Mouse (Mus musculus): Measurements from ENCODE around the gene Hjurp. TPM values are rescaled to one million over a fixed set of nuclear protein-coding genes. Genes with fewer than 3 reads are reported as not detected.

Hjurp gene
- polyA plus RNA-seq, 1 experiment from 2014 or later, result 107 TPM

DNA sequence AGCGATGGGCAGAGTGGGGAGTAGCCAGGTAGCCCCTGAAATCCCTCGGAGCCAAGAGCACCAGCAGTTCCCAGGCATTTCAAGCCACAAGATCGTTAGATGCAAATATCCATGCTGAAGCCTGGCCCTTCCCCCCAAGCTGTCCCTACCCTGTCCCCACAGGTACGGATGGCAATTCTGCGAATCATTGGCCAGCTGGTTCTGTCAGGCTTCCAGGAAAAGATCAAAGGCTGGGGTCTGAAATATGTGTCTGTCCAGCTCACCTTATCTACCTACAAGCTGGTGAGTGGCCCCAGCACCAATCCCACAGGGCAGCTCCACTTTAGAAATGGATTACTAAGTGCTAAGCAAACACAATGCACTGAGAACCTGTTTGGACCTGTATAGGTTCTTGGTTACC lies 40.1 kb downstream of the Hjurp start:
- no peak overlapping the region for H3K4me2 ChIP-seq (replicated peaks)
- H3K27ac ChIP-seq, result no peak overlapping the region
- H3K4me1 ChIP-seq (replicated peaks), result no peaks in the 10 kb centered on the region
- no peak for ATAC-seq
- WGBS, result 79% methylated on average over 5 of the region's 5 CpGs
- no peaks in the 10 kb centered on the region for H3K36me3 ChIP-seq
- no peak overlapping the region for H3K9ac ChIP-seq (replicated peaks)
- no peaks in the 10 kb centered on the region for H3K27me3 ChIP-seq
- no peak overlapping the region for H3K4me3 ChIP-seq (replicated peaks)
- peaks cover 95% of the 10 kb centered on the region for H3K9me3 ChIP-seq

DNA sequence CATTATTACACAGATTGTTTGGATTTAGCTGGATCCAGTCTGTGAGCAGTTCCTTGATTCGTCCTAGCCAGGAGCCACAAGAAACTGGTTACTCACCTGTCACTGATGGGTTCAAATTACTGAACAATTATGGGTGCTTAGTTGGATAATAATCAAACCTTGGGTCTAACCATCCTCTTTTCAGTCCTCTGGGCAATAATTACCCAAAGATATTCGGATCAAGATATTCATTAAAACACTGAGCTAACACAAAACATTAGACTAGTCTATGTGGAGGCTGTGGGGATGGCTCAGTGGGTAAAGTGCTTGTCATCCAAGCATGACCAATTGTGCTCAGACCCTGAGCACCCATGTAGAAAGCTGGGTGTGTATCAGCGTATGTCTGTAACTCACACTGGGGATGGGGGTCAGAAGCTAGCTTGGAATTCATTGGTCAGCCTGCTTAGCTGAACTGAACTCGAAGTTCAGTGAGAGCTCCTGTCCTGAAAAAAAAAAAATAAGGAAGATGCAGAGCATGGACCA lies 41.5 kb downstream of the Hjurp start:
- H3K27ac ChIP-seq, result no peak overlapping the region
- H3K9me3 ChIP-seq, result peaks cover 97% of the 10 kb centered on the region
- no peak overlapping the region for H3K4me3 ChIP-seq (replicated peaks)
- no peak overlapping the region for H3K4me2 ChIP-seq (replicated peaks)
- 61% methylated on average over 4 of the region's 4 CpGs for WGBS
- no peak for ATAC-seq
- no peaks in the 10 kb centered on the region for H3K27me3 ChIP-seq
- no peaks in the 10 kb centered on the region for H3K4me1 ChIP-seq (replicated peaks)
- H3K36me3 ChIP-seq, result no peaks in the 10 kb centered on the region
- no peak overlapping the region for H3K9ac ChIP-seq (replicated peaks)

DNA sequence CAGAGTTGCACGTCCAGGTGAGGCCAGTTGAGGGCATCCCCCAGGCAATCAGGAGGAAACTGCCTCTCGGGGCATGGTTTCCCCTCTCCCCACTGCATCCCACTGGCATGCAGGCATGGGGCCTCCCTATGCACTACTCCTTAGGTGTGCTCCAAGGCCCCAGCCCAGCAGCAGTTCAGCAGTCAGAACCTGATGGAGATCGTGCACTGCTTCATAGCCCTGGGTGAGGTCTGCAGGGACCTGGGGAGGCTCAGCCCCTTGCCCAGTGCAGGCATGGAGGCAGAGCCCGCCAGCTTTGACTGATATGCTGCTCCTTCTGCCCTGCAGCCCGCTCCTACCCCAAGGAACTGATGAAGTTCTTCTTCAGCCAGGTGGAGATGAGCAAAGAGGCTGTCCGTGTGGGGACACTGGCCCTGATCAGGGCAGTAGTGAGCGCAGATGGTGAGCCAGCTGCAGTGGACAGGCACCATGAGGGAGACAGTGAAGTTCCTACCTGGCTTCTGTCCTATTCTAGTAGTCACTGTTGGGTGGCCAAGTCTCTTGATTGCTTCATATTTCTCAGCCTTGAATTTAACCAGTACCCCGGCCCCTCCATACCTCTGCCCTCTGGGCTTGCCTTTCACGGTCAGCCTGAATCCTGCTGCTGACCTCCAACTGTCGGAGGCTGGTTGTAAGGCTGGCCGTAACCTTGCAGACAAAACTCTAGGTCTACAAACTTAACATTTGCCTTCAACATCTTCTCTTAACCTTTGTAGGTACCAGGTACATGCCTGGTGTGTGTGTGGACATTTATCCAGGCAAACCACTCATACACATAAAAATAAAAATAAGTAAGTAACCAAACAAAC lies 42.2 kb downstream of the Hjurp start:
- H3K36me3 ChIP-seq, result no peaks in the 10 kb centered on the region
- no peak overlapping the region for H3K4me3 ChIP-seq (replicated peaks)
- no peaks in the 10 kb centered on the region for H3K27me3 ChIP-seq
- H3K4me1 ChIP-seq (replicated peaks), result no peaks in the 10 kb centered on the region
- WGBS, result 65% methylated on average over 11 of the region's 11 CpGs
- ATAC-seq, result peak; percentile 31
- H3K9ac ChIP-seq (replicated peaks), result no peak overlapping the region
- H3K4me2 ChIP-seq (replicated peaks), result no peak overlapping the region
- no peak overlapping the region for H3K27ac ChIP-seq
- H3K9me3 ChIP-seq, result peaks cover 97% of the 10 kb centered on the region

DNA sequence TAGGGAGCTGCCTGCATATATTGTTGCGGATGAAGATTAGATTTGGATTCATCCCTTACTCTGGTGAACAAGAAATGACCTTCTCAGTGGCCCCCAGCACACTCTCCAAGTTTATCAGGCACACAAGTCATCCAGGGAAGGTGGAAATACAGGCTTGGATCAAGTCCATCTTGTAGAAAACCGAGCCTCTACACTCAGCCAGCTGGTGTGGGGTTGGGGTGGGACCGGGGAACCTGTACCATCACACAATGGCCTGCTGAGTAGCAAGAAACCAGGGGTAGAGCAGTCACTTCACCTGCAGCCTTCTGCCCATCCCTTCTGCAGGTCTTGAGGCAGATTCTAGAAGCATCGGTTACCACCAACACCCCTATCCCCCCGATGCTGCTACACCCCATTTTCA lies 42.8 kb downstream of the Hjurp start:
- Histone ChIP-seq H3K36me3 (no peaks in the 10 kb centered on the region), H3K9ac (replicated peaks) (no peak overlapping the region), H3K9me3 (peaks cover 97% of the 10 kb centered on the region), H3K27me3 (no peaks in the 10 kb centered on the region), H3K4me3 (replicated peaks) (no peak overlapping the region), H3K4me2 (replicated peaks) (no peak overlapping the region), H3K27ac (no peak overlapping the region), H3K4me1 (replicated peaks) (no peaks in the 10 kb centered on the region)
- no peak for ATAC-seq
- 43% methylated on average over 5 of the region's 5 CpGs for WGBS

DNA sequence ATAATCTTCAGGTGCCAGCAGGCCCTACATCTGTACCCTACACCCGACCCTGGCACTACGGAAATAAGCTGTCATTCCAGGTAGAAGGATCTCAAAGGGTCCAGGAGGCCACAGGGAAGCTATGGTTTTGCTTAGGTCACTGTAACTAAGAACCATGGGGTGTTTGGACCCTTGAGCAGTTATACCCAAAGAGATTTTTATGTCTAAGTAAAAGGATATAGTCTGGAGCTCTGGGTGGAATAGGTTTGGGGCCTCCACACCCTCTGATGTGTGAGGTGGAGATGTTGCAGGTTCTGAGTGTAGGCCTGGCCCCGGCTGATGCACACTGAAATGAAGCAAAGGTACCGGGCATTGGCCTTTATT lies 43.2 kb downstream of the Hjurp start:
- H3K27ac ChIP-seq, result no peak overlapping the region
- H3K4me2 ChIP-seq (replicated peaks), result no peak overlapping the region
- no peak overlapping the region for H3K4me3 ChIP-seq (replicated peaks)
- no peaks in the 10 kb centered on the region for H3K36me3 ChIP-seq
- H3K9ac ChIP-seq (replicated peaks), result no peak overlapping the region
- WGBS, result 62% methylated on average over 4 of the region's 4 CpGs
- H3K4me1 ChIP-seq (replicated peaks), result no peaks in the 10 kb centered on the region
- no peak for ATAC-seq
- peaks cover 97% of the 10 kb centered on the region for H3K9me3 ChIP-seq
- no peaks in the 10 kb centered on the region for H3K27me3 ChIP-seq

DNA sequence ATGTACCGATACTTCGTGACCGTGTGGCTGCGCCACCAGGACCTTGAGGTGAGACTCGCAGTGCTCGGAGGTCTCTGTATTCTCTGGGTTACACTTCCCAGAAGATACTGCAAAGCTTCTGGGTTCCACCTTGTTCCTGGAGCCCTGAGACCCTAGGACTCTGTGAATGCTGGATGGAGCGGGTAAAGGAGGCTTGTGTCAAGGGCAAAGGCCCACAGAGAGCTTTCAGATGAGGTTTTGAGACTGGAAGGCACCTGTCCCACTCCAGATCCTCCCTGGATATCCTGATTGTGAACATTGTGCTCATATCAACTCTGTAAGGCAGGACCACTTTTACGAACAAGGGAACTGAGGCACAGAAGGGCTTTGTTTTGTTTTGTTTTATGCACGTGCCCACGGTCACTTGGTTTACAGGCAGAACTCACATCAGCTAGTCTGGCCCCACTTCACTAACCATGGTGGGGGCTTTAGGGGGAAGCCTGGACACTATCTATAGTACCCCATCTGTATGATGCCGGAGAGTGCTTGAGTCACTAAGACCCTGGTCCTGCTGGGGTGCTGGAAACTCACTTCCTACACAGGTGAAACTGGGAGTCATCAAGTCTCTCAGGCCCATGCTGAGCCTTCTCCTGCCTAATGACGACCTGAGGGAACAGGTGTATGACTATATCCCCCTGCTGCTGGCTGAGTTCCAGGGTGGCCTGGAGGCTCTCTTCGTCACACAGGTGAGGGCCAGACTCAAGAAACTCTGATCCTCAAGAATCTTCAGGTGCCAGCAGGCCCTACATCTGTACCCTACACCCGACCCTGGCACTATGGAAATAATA lies 43.8 kb downstream of the Hjurp start:
- ATAC-seq, result no peak
- Histone ChIP-seq H3K4me3 (replicated peaks) (no peak overlapping the region), H3K4me1 (replicated peaks) (no peaks in the 10 kb centered on the region), H3K9me3 (peaks cover 97% of the 10 kb centered on the region), H3K27me3 (no peaks in the 10 kb centered on the region), H3K27ac (no peak overlapping the region), H3K4me2 (replicated peaks) (no peak overlapping the region), H3K36me3 (no peaks in the 10 kb centered on the region), H3K9ac (replicated peaks) (no peak overlapping the region)
- 68% methylated on average over 14 of the region's 14 CpGs for WGBS

DNA sequence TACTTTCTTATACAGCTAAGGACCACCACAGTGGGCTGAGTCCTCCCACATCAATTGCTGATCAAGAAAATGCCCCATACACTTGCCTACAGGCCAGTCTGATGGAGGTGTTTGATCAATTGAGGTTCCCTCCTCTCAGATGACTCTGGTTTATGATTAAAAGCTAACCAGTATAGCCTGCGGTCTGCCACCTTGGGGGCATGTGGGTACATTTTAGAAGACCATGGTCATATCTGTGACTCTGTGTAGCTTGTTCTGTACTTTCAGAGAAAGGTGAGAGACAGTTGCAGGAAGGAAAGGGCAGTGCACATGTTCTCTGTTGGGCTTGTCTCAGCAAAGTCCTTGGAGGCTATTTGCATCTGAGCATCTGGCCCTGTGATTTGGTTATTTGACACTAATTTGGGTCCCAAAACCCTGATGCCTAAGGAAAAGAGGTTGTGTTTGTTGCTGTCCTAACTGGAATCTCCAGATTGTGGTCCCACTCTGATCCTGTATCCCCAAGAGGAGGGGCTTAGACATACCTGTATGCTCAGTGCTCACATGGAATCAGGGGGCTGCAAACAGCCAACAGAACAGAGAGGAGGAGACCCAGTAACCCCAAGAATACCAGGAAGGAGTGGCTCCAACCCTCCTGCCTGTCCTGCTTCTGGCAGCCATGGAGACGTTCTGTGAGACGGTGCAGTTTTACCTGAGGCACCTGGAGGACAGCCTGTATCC lies 44.6 kb downstream of the Hjurp start:
- Histone ChIP-seq H3K4me2 (replicated peaks) (no peak overlapping the region), H3K9me3 (peaks cover 97% of the 10 kb centered on the region), H3K27ac (no peak overlapping the region), H3K4me1 (replicated peaks) (no peaks in the 10 kb centered on the region), H3K4me3 (replicated peaks) (no peak overlapping the region), H3K9ac (replicated peaks) (no peak overlapping the region), H3K36me3 (no peaks in the 10 kb centered on the region), H3K27me3 (no peaks in the 10 kb centered on the region)
- ATAC-seq, result no peak
- WGBS, result 60% methylated on average over 3 of the region's 3 CpGs

DNA sequence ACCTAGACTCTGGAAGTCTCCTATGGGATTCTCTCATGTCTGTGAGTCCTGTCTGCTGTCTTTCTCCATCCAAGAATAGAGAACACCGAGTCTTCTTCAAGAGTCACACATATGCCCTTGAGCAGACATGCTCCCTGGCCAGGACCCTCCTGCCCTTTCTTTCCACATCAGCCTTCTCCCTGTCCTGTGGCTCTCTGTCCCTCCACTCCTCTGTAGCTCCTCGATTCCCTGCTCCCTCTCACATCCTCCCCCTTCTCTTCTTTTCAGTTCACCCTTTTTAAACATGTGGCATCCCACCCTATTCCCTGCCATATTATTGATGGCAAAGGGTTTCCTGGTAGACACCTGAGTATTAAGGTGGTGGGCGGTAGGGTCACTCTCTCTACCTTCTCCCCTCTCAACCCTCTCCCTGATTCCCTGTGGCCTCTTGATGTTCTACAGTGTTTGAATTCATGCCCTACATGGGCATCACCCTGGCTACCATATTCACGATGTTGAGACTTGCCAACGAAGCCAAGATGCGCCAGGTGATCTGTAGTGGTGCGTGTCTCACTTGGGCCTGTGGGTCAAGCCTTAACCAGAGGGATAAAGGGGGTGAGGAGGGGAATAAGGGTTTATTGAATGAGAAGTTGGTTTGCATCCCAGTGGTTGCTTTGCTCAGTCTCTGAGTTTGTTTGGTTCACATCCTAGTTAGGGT lies 45.5 kb downstream of the Hjurp start:
- H3K4me1 ChIP-seq (replicated peaks), result no peaks in the 10 kb centered on the region
- H3K36me3 ChIP-seq, result no peaks in the 10 kb centered on the region
- no peak overlapping the region for H3K27ac ChIP-seq
- no peak overlapping the region for H3K4me3 ChIP-seq (replicated peaks)
- no peak overlapping the region for H3K4me2 ChIP-seq (replicated peaks)
- ATAC-seq, result no peak
- no peak overlapping the region for H3K9ac ChIP-seq (replicated peaks)
- no peaks in the 10 kb centered on the region for H3K27me3 ChIP-seq
- WGBS, result 69% methylated on average over 7 of the region's 7 CpGs
- peaks cover 97% of the 10 kb centered on the region for H3K9me3 ChIP-seq

DNA sequence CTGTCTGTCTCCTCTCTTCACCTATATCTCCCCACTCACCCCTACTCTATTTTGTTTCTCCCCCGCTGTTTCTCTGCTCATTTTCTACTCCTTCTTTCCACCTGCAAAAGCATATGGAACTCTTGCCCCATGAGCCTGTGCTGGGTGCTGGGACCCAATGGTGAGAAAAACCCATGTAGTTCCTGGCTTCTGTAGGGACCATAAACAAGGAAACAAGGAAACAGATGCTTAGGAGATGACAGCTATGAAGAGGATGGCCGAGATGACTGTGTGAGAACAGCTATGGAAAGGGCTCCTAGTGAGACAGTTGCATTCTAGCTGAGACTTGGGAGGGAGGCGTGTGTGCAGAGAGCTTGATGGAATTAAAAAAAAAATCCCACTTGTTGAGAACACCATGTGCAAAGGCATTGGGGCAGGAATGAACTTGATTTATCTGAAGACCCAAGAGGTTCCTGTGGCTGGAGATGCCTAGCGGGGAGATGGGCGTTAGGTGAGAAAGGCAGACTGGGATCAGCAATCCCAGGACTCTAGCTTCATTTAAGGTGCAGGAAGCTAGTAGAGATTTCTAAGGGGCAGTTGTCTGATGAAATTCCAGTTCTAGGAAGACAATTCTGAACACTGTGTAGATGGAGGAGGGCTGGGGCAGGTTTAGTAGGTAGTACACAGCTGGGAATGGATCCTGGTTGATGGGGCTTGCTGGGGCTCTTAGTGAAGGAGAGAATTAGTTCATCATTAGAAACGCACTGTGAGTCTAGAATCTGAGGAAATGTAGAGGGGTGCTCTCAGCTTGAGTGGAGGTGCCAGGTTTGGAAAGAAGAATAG lies 46.2 kb downstream of the Hjurp start:
- H3K36me3 ChIP-seq, result no peaks in the 10 kb centered on the region
- ATAC-seq, result no peak
- 76% methylated on average over 6 of the region's 6 CpGs for WGBS
- H3K4me1 ChIP-seq (replicated peaks), result no peaks in the 10 kb centered on the region
- no peak overlapping the region for H3K4me2 ChIP-seq (replicated peaks)
- H3K27ac ChIP-seq, result no peak overlapping the region
- no peaks in the 10 kb centered on the region for H3K27me3 ChIP-seq
- peaks cover 100% of the 10 kb centered on the region for H3K9me3 ChIP-seq
- no peak overlapping the region for H3K9ac ChIP-seq (replicated peaks)
- H3K4me3 ChIP-seq (replicated peaks), result no peak overlapping the region

DNA sequence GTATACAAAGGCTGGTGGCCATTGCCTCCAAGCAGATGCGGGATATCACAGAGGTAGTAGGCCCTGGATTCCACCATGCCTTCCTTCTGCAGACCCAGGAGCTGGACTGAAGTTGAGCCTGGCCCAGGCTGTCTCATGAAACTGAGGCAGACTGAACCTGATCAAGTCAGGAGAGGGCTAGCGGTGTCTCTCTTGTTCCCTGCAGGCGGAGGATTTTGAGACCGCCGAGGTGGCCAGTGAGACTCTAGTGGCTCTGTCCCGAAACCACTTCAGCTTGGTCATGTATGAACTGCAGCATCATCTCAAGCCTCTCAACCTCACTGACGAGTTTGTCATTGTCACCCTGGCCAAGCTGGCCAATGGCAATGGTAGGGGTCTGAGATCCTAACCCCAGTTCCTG lies 47.0 kb downstream of the Hjurp start:
- 73% methylated on average over 7 of the region's 7 CpGs for whole genome bisulfite sequencing
- no peak overlapping the region for H3K9ac ChIP-seq (replicated peaks)
- no peak overlapping the region for H3K4me3 ChIP-seq (replicated peaks)
- no peaks in the 10 kb centered on the region for H3K4me1 ChIP-seq (replicated peaks)
- ATAC-seq, result 0 out of 2 replicates have a peak, but pooled peaks have one; percentile 1
- peaks cover 100% of the 10 kb centered on the region for H3K9me3 ChIP-seq
- H3K4me2 ChIP-seq (replicated peaks), result no peak overlapping the region
- H3K27me3 ChIP-seq, result no peaks in the 10 kb centered on the region
- no peaks in the 10 kb centered on the region for H3K36me3 ChIP-seq
- H3K27ac ChIP-seq, result no peak overlapping the region

DNA sequence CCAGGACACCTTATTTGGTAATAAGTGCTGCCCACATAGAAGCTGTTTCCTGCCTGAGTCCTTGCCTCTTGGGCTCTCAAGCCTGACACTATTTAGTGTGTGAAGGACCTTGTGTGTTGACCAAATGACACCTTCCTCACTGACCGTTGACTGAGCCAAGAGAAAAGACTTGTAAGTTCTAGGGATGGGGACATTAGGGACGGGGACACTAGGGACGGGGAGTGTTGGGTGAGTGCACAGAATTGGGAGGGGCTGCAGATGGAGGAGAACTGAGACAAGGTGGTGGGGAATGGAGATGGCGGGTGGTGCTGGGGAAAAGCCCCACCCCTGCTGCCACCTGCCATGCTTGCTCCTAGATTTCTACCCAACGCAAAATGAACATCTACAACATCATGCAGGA lies 47.4 kb downstream of the Hjurp start:
- H3K27me3 ChIP-seq, result no peaks in the 10 kb centered on the region
- no peak overlapping the region for H3K27ac ChIP-seq
- no peak overlapping the region for H3K9ac ChIP-seq (replicated peaks)
- ATAC-seq, result no peak
- no peaks in the 10 kb centered on the region for H3K4me1 ChIP-seq (replicated peaks)
- H3K4me3 ChIP-seq (replicated peaks), result no peak overlapping the region
- H3K4me2 ChIP-seq (replicated peaks), result no peak overlapping the region
- 85% methylated on average over 5 of the region's 5 CpGs for WGBS
- H3K9me3 ChIP-seq, result peaks cover 98% of the 10 kb centered on the region
- no peaks in the 10 kb centered on the region for H3K36me3 ChIP-seq
